Mouse (Mus musculus) heart, postnatal 0 days (tissue): ENCODE measurements around the gene Ephb4.

Source experiments
- CTCF ChIP-seq: IDR thresholded peaks from 2 replicates; pipeline ENCODE4 v1.5.1; 2016; ENCODE audit warnings: antibody characterized with exemption, control low read depth, low read depth
- EP300 ChIP-seq: IDR thresholded peaks from 2 replicates; pipeline ENCODE4 v1.6.1; 2016; ENCODE audit warnings: antibody characterized with exemption, low read depth

DNA sequence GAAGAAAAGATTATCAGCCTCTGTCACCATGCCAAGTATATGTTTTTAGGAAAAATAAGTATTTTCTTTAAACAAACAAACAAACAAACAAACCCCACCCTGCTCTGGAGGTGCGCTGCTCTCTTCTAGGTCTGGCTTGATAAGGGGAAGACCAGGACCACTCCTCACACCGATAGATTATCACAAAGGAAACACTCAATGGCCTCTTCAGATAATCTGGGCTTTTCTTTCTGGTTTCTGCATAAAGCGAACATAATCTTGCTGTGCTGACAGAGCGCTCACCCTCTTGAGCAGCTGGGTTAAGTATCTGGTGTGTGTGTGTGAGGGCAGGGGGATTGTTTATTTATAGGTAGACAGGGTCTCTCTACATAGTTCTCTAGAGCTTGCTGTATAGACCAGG lies 46.3 kb upstream of the Ephb4 start:
- no peak for TF ChIP-seq CTCF
- no peak for TF ChIP-seq EP300
